Mouse (Mus musculus) kidney, adult 11 months (tissue): ENCODE results near the gene Gm17349.

ENCODE experiments used
- DNase-seq: peaks from one replicate; pipeline ENCODE4 v3.0.0; 2022

Gene Gm17349

GRCm38 (mm10) chr15:99698533-99699085 is 6.7 kb downstream of the Gm17349 start:
- DNase-seq: no peak

- no peak for DNase-seq
Observed at GRCm38 (mm10) chr15:99697309-99697708, 8.0 kb downstream of the Gm17349 start.

- no peak for DNase-seq
Observed at GRCm38 (mm10) chr15:99691976-99692375, 13.3 kb downstream of the Gm17349 start.

GRCm38 (mm10) chr15:99690924-99691323 is 14.4 kb downstream of the Gm17349 start:
- DNase-seq: no peak

GRCm38 (mm10) chr15:99688712-99689111 is 16.6 kb downstream of the Gm17349 start:
- peak; percentile 46 for DNase-seq

- DNase-seq: no peak
Observed at GRCm38 (mm10) chr15:99684156-99684555, 21.1 kb downstream of the Gm17349 start.

GRCm38 (mm10) chr15:99682880-99683279 is 22.4 kb downstream of the Gm17349 start:
- no peak for DNase-seq

- no peak for DNase-seq
Observed at GRCm38 (mm10) chr15:99679008-99679407, 26.3 kb downstream of the Gm17349 start.

GRCm38 (mm10) chr15:99678063-99678800 is 27.1 kb downstream of the Gm17349 start:
- DNase-seq: no peak

- DNase-seq: no peak
Observed at GRCm38 (mm10) chr15:99677089-99677488, 28.2 kb downstream of the Gm17349 start.

GRCm38 (mm10) chr15:99674866-99675265 is 30.4 kb downstream of the Gm17349 start:
- DNase-seq: no peak

GRCm38 (mm10) chr15:99671783-99672182 is 33.5 kb downstream of the Gm17349 start:
- no peak for DNase-seq

GRCm38 (mm10) chr15:99670964-99671670 is 34.2 kb downstream of the Gm17349 start:
- no peak for DNase-seq

- peak; percentile 40 for DNase-seq
Observed at GRCm38 (mm10) chr15:99670154-99670821, 35.0 kb downstream of the Gm17349 start, which contains the start of gene Asic1. Asic1 (plus strand) TSS chr15:99670368.

- no peak for DNase-seq
Observed at GRCm38 (mm10) chr15:99669392-99669791, 35.9 kb downstream of the Gm17349 start.

GRCm38 (mm10) chr15:99668881-99669280 is 36.4 kb downstream of the Gm17349 start:
- peak; percentile 58 for DNase-seq

GRCm38 (mm10) chr15:99667544-99667943 is 37.7 kb downstream of the Gm17349 start:
- no peak for DNase-seq

GRCm38 (mm10) chr15:99664600-99665451 is 40.5 kb downstream of the Gm17349 start:
- DNase-seq: peak; percentile 17

GRCm38 (mm10) chr15:99663964-99664599 is 41.2 kb downstream of the Gm17349 start:
- no peak for DNase-seq

GRCm38 (mm10) chr15:99662371-99662770 is 42.9 kb downstream of the Gm17349 start:
- no peak for DNase-seq

GRCm38 (mm10) chr15:99661121-99661830 is 44.0 kb downstream of the Gm17349 start:
- DNase-seq: no peak
